Mouse (Mus musculus) gastrocnemius, postnatal 36 days (tissue): Measurements from ENCODE around the gene Sh3rf1. TPM values are rescaled to one million over a fixed set of nuclear protein-coding genes. Genes with fewer than 3 reads are reported as not detected.
"Not testable (repeated sequence)": the region's sequence is repeated elsewhere in the genome, so short reads cannot be mapped to it uniquely, and the experiment has no call there.

Experiments
- DNase-seq, 2 experiments: peaks; one replicate each; pipeline ENCODE4 v3.0.0; 2022
- intact Hi-C: fragments of 180-260 bp; cut with DNase I; formaldehyde crosslinking; loops from one replicate; pipeline ENCODE4 v1.15.1; 2025
- total RNA-seq, 2 experiments: library from RNA; stranded (reverse); gene quantifications; 2 replicates each; pipeline ENCODE4 v1.2.3; 2021

Sh3rf1 gene
- total RNA-seq, 2 experiments from 2014 or later: 1.7 to 2.2 TPM

DNA sequence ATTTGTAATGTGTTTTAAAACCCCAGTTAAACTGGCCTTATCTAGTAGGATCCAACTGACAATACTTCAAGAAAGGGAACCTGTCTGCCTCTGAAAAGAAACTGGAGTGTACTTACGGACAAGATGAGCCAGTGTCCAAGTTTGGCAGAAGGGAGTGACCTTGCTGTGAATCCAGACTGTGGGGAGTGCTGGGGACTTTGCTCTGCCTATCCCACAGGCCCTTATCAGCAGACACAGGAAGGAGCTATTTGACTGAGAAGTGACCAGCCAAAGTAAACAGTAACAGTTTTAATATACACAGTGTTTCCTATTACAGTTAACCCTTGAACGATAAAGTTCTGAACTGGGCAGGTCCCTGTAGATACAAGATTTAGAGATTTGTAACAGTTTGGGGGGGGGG lies 173.5 kb downstream of the Sh3rf1 start:
- no peak for DNase-seq
- intact Hi-C loops: no loop called here

DNA sequence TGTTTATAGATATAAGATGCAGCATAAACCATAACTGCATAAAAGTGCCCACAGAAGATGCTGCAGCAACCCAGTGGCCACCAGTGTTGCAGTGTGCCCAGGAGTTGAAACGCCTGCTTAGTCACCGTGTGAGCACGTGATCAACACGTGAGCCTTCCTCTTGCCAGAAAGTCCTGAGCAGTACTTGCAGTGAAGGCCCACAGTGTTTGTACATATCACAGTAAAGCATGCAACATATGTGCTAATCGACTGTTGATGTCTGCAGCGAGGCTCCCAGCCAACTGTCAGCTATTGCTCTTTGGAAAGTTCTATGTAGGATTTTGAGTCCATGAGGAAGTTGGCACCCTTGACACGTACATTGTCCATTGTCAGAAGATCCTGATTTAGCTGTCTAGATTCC lies 174.1 kb downstream of the Sh3rf1 start:
- no peak for DNase-seq
- intact Hi-C loops: no loop called here

DNA sequence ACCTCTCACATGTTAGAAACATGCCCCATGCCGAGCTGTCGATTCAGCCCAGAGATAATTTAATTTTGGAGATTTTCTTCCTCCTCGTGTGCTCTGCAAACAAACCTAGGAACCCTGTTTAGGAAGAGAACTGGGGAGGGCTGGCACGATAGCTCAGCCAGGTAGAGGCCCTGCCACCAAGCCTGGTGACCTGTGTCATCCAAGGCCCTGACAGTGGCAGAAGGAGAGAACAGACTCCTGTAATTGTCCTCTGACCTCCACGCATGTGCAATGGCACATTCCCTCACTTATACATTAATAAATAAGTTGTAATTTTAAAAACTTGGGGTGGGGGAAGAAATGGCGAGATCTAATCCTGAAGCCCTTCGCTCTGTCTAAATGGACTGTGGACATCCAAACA lies 179.2 kb downstream of the Sh3rf1 start:
- DNase-seq: no peak
- intact Hi-C loops: no loop called here

DNA sequence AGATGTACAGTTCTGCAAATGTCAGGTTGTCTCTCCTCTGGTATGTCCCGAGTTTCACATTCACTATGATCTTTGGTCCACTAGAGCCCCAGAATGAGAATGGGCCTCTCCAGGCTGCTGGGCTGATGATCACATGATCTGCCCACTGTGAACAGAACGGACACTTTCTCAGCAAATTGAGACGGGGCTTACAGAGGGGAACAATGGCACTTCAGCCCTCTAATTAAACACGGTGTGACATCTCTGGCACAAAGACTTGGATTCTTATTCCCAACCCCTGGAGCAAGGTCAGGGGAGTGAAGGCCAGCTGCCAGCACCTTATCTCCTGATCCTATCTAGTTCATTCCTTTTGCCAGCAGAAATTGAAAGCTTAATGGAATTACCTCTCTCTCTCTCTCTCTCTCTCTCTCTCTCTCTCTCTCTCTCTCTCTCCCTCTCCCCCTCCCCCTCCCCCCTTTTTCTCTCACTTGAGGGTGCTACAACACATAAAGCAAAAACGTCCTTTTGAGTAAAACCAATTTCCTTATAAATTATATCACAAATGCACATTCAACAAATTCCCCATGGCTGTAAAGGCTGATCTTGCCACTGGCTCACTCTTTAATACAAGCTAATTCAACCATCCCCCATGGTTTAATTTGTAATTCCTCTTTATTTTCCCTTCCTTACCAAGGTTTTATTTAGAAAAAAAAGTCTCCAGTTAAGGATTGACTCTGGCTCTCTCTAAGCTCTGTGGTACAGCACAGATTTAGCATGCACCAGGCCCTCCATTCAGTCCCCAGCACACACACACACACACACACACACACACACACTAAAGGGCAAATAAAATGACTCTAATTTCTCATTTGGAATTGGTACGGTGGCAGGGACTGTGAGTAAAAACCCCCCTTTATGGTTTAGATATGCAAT lies 179.8 kb downstream of the Sh3rf1 start:
- DNase-seq: no peak
- intact Hi-C loops: no loop called here

DNA sequence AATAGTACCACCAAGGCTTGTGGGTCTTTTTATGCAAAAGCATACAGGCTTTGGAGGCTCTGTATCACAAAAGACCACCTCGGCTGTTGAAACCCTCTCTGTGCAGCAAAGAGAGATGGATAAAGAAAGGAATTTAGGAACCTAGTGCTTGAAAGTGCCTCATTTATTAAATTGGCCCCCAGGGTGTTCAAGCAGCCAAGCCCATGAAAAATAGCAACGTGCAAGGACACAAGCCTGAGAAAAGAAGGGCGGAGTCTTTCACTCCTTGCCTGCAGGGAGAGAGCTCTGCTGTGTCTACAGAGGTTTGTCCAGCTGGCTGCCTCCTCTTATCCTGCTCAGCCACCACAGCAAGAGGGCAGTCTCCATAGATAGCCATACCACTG lies 180.5 kb downstream of the Sh3rf1 start:
- DNase-seq: no peak
- intact Hi-C loops: no loop called here

DNA sequence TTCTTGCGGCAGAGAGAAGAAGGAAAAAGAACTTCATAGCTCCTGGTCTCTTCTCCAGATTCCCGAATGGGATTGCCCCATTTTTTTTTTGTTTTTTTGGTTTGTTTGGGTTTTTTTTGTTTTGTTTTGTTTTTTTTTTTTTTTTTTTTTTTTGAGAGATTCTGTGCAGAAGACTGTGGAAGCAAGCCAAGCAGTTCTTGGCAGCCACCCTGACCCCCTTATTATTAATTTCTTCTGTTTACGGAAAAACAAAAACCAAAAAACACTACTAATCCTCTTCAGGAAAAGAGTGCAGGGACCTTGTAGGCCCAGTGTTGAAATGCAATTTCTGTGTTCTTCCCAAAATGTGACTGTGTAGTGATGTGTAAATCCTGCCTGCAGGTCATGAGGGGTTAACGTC lies 185.4 kb downstream of the Sh3rf1 start:
- DNase-seq: no peak
- intact Hi-C loops: no loop called here

DNA sequence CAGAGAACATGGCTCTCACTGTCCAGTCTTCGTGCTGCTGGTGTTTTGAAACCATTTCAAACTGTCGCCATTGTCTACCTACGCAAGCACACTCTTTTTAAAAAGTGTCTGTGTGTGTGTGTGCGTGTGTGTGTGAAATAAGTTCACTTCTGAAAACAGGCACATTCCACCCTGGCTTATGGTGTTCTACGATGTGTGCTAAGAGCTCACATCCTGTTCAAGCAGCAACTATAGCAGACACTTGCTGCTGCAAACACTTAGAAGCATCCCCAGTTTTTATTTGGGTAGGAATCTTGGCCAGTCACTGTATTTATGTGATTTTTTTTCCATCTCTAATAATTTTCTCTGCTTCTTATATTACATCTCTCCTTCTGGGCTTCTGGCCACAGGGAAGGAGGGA lies 186.0 kb downstream of the Sh3rf1 start:
- intact Hi-C loops, DNase-seq: not testable (repeated sequence)

DNA sequence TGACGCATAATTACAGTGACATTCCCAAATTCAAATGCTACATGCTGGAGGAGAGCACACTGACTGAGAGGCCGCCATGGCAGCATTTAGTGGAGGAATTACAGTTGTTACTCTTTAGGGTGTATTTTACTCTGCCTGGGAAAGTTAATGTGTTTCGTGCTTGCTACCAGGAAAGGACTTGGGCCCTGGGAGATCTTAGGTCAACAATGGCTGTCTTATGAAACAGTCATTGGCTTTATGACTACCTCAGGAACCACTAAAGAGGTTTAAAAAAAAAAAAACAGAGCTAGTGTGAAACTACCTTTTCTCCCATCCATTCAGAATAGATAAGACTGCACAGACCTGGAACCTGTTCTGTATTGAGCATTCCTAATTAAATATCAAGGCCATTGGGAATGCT lies 195.8 kb downstream of the Sh3rf1 start:
- DNase-seq: no peak

DNA sequence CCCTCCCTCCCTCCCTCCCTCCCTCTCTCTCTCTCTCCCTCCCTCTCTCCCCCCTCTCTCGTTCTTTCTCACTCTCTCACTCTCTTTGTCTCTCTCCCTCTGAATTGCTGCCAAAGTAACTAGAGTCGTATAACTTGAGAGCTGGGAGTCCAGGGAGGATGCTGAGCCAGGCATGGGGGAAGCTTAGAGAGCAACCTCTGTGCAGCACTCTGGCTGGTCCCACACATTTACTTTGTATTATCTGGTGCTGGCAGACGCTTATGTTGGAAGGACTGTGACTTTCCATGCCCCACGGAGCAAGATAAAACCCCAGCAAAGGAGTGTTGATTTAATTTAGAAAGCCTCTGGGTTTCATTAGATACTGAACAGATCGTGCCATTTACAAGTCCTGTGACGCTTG lies 196.5 kb downstream of the Sh3rf1 start:
- DNase-seq: no peak

More for the DNA sequence above, 195.8 kb downstream of the Sh3rf1 start:
- intact Hi-C loops: no loop called here

DNA sequence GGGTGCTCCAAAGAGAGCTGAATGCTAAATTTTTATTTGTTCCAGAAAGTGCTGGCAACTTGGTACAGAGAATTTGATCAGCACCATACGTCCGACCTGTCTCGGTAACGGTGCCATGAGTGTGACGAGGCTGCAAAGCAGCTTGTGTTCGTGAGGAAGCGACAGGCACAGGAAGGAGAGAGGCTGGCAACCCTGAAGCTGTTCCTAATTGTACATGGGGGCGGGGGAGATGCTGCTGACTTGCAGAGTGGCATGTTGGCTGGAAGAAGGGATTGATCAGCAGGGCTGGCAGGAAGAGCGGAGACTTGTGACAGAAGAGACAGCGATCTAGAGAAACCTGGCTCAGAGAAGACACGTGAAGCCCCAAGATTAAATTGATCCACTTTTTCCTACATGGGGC lies 197.9 kb downstream of the Sh3rf1 start:
- intact Hi-C loops: no loop called here
- DNase-seq: no peak

More for the DNA sequence above, 196.5 kb downstream of the Sh3rf1 start:
- intact Hi-C loops: no loop called here

DNA sequence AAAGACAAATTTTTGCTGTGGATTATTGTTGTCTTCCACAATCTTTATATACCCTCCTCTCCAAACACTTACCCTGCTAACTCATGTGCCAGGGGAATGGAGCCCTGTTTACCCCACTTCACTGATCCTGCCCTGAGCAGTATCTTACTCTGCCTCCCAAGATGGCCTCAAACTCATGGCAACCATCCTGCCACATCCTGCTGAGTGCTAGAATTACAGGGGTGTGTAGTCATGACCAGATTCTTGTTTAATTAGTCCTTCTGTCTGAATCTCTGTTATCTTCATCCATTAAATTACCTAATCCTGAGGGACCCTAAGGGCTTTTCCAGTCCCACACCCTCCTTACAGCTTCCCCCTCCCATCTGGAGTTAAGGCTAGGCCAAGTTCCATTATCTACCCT lies 201.5 kb downstream of the Sh3rf1 start:
- intact Hi-C loops: no loop called here
- no peak for DNase-seq

DNA sequence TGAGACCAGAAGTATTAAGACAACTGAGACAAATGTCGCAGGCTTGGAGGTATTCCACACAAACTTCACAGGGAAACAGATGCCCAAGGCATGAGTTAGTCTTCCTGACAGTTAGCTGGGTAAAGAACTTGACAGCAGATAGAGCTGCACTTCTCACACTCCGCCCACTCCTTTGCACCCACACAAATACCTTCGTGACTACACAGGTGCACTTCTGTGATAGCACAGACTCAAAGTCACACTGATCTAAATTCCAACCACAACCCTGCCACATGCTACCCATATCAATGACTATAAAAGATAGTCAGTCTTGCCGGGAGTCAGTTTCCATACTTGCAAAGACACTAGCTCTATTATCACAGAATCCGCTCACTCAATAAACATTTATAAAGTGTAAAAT lies 202.4 kb downstream of the Sh3rf1 start:
- intact Hi-C loops: no loop called here
- no peak for DNase-seq

DNA sequence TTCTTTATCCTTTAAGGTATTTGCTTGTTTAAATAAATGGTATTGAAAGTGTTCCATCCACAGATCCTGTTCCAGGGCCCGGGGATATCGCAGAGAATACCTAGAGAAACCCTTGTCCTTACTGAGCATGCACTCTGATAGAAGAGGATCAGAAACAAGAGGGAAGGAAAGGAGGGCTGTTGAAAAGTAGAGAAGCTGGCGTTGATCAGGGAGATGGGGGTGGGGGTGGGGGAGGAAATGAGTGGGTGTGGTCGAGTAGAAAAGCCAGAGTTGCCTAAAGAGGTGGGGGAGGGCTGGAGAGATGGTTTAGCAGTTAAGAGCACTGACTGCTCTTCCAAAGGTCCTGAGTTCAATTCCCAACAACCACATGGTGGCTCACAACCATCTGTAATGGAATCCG lies 203.0 kb downstream of the Sh3rf1 start:
- intact Hi-C loops: no loop called here
- DNase-seq: no peak

DNA sequence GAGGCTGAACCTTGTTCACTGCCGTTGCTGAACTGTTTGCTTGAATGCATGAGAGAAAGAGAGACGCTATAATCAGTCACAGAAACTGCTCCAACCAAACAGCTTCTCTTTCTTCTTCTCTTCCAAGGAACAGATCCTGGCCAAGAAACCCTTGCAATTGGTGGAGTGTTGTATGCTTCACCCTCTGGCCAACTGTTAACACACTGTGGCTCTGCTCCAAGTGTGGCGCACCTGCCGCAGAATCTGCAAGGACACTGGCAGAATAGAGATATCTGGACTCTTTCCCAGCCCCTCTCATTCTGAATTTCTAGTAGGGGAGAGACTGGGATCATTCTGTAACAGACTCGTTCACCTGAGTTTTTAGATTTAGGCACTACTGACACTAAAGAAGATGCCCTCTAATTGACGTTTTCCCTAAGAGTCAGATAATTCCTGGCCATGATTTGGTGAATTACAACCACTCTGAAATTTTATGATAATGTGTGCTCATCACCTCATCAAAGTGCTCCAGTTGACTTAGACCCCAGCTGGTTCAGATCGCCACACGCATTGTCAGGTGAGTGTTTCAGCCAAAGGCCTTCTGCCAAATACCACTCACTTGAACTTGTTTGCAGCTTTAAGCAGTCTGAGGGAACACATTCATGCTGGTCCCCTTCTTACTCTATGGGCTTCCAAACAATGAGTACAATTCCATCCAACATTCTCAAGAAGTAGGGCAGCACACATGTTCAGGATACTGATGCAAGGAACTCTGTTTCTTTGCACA lies 204.4 kb downstream of the Sh3rf1 start:
- DNase-seq: no peak
- intact Hi-C loops: no loop called here

DNA sequence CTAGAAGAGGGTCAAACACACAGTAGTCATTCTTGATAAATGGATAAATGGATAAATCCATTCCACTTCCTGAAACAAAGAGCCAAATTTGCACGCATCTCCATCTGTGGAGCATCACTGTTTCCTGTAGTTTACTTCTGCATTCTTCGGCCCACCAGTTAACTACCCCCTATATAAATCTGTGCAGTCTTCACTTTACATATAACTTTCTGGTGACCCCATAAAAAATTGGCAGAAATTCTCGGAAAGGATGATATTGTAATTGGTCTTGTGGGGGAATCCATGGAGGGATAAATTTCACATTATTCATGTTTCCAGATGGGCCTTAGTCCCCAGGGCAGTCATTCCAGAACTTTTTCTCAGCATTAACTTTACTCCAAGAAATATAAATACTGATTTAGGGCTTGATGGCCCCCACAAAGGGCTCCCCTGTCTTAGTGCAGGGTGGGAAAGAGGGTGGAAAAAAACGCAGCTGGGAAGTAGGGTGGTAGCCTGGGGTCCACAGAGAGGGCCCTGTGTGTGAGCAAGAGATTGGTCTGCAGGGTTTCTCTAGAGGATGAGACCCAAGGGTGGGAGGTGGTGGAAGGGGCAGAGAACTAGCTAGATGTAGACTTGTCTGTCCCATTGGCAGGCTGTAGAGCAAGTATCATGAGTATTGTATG lies 205.3 kb downstream of the Sh3rf1 start:
- DNase-seq: no peak
- intact Hi-C loops: no loop called here

DNA sequence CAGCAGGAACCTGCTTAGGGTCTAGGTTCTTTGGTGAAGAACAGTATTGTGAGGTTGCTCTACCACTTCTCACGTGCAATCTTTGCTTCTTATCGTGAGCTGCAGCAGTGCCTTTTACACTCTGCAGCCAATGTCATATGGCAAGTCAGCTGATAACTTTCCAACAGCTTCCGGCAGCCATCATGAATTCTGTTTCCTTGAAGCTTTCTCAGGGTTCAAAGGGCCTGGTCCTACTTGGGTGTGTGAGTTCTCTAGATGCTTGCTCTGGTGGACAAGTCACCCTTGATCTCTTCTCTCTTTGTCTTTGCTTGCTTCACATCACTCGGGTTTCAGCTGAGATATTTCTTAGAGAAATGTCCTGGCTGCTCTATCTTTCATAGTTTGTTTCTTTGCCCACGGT lies 211.8 kb downstream of the Sh3rf1 start:
- intact Hi-C loops: no loop called here
- DNase-seq: no peak

DNA sequence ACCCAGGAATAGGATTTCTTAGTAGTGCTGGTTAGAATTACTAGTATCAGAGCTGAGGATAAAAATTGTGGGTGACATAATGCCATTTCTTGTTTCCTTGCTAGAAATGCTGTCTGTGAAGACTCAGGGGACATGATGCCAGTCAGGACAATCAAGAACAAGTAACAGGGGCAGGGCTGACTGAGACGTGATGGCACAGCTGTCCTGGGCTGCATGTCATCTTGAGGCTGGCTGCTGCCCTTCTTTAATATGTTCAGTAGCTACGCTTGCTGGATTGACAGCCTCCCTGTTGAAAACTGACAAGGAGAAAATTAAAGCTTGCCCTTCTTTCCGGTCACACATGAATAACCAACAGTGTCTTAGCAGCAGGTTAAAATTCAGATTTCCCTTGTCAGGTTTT lies 212.5 kb downstream of the Sh3rf1 start:
- intact Hi-C loops: no loop called here

DNA sequence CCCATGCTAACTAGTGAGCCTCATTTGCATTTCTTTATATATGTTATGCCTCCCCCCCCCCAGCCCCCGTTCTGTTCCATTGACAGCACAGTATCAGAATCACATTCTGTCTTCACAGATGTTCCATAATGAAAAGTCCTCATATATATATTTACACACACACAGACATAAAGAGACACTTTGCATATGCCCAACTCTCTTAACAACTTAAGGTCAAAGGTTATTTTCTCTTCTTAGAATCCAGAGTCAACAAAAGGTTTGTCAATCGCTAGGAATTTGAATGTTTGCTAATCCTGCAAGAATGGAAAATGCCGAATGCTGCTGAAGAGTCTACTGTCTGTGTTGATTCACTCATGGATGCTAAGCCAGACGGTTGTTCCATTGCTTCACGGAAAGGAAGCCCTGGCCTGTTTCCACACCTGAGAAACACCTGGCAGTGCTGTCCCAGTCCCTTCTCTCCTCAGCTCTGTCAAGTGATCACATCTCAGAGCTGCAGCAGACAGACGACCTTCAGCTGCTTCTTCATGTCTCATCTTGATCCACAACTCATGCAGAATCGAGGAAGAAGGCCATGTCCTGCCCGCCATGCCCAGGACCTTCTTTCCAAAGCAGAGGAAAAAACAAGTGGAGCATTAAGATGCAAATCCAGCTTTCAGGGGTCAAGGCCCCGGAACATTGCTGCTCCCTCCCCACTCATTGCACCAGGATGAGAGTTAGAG lies 213.1 kb downstream of the Sh3rf1 start:
- no peak for DNase-seq
- intact Hi-C loops: no loop called here

More for the DNA sequence above, 212.5 kb downstream of the Sh3rf1 start:
- DNase-seq: no peak

DNA sequence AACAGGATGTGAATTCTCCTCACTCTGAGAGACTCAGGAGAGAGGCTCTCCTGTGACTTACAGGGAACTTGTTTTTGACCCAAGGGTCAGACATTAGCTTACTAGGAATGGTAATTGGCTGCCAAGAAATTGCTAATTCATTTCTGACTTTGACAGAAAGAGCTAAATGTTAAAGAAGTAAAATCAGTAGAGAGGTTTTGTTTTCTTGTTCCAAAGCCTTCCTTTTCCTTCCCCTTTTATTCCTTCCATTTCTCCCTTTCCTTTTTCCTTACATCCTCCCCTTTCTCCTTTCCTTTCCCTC lies 213.6 kb downstream of the Sh3rf1 start:
- intact Hi-C loops: no loop called here
- DNase-seq: no peak

DNA sequence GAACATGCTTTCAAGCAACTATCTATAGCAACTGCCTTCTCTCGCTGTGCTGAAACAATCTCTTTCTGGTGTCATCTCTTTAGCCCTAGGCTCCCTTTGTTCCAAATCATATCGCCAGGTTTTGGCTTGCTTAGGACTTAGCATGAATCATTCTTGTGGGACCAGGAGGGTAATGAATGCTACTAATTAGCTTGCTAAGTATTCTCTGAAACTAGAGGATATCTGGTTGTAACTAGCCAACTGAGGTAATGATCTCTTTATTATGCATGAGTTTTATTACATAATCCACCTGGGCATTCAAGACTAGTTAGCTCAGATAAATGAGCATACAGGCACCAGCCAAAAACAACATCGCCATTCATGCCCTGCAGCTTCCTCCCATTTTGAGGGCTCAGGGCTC lies 219.3 kb downstream of the Sh3rf1 start:
- DNase-seq: no peak
- intact Hi-C loops: no loop called here

DNA sequence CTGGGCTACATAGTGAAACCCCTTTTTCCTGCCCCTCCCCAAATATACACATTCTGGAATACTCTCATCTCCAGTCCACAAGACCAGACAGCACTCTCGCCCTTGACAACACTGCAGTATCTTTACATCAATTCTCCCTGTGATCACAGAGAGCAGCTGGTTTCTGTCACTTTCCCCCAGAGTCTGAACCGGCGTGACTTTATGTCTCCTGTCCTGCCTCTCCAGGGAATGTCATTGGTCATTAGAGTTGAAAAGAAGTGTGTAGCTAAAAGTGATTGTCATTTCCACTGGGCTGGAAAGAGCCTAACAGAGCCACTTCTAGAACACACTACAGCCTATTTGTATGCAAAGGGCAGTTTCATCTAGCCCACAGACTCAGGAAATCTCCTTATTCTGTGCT lies 220.7 kb downstream of the Sh3rf1 start:
- intact Hi-C loops: no loop called here
- no peak for DNase-seq
